Mouse (Mus musculus) embryonic facial prominence, embryonic 12.5 days (tissue): ENCODE results near the gene Zfp978. TPM values are rescaled to one million over a fixed set of nuclear protein-coding genes. Genes with fewer than 3 reads are reported as not detected.
A peak's percentile ranks its signal among the peaks of the same experiment; 100 is the strongest.
"Not testable (repeated sequence)": the region's sequence is repeated elsewhere in the genome, so short reads cannot be mapped to it uniquely, and the experiment has no call there.

Experiments
- ATAC-seq: fragments of 200-750 bp; cut with Nextera tagmentation; 2 replicates; pipeline ENCODE4 v1.8.0; 2017; ENCODE audit not compliant: insufficient number of reproducible peaks, insufficient read depth, low FRiP score, low TSS enrichment
- H3K27ac ChIP-seq: fragments of 300-500 bp; sonication (generic); 2 replicates; pipeline ENCODE4 v1.5.1; 2016; ENCODE audit warnings: mild to moderate bottlenecking
- H3K27me3 ChIP-seq: fragments of 300-500 bp; sonication (generic); 2 replicates; pipeline ENCODE4 v1.6.1; 2016; ENCODE audit warnings: mild to moderate bottlenecking, moderate library complexity
- H3K36me3 ChIP-seq: fragments of 300-500 bp; sonication (generic); 2 replicates; pipeline ENCODE4 v1.6.1; 2016; ENCODE audit warnings: mild to moderate bottlenecking
- H3K4me1 ChIP-seq: fragments of 300-500 bp; sonication (generic); 2 replicates; pipeline ENCODE4 v1.6.1; 2016
- H3K4me2 ChIP-seq: fragments of 300-500 bp; sonication (generic); replicated peaks from 2 replicates; pipeline ENCODE4 v1.6.1; 2016; ENCODE audit warnings: mild to moderate bottlenecking, moderate library complexity
- H3K4me3 ChIP-seq: fragments of 300-500 bp; sonication (generic); 2 replicates; pipeline ENCODE4 v1.5.1; 2016; ENCODE audit warnings: mild to moderate bottlenecking
- H3K9ac ChIP-seq: fragments of 300-500 bp; sonication (generic); 2 replicates; pipeline ENCODE4 v1.6.1; 2016; ENCODE audit warnings: mild to moderate bottlenecking, moderate library complexity
- H3K9me3 ChIP-seq: fragments of 300-500 bp; sonication (generic); 2 replicates; pipeline ENCODE4 v1.6.1; 2016; ENCODE audit warnings: mild to moderate bottlenecking, moderate library complexity
- WGBS: fragments of 180-500 bp; shearing (Covaris S2); methylation state at CpG from one replicate; pipeline ENCODE4 v1.1.7; 2016; 5-methylcytosine and 5-hydroxymethylcytosine counted together
- polyA plus RNA-seq: library from polyadenylated mRNA; unstranded; fragments of >200 nt; fragmentation: Nextera tagmentation; extraction: Ambion mirVana; gene quantifications from 2 replicates; pipeline ENCODE4 v1.2.1, GENCODE M21; 2016

The Zfp978 gene
- polyA plus RNA-seq, 1 experiment from 2014 or later: not detected

- H3K4me3 ChIP-seq, H3K27ac ChIP-seq, H3K4me1 ChIP-seq, H3K4me2 ChIP-seq, H3K9ac ChIP-seq, H3K27me3 ChIP-seq, H3K36me3 ChIP-seq: not testable (repeated sequence)
- WGBS: 72% methylated on average over 6 of the region's 6 CpGs
- ATAC-seq: peak; percentile 91
- H3K9me3 ChIP-seq: peaks cover 49% of the 10 kb centered on the region
Measured at GRCm38 (mm10) chr4:147343042-147343908, 17.8 kb upstream of the Zfp978 start.

DNA sequence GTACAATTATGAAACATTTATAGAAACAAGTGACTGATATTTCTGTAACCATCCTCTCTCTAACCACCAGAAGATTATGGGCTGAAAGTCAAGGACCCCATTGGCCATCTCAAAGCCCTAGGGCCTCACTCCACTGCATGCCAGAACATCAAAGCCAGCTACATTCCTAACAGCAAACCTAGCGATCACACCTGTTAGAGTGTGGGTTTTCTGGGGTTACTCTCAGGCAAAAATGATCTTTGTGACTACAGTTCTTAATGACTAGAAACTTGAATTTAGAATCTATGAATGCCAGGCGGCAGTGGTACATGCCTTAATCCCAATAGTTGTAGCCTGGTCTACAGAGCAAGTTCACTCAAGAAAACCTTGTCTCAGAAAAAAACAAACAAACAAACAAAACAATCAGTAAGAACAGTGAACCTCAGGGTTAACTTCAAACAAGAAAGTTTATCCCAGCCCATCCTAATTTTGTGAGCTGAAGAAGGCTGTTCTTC lies 16.0 kb upstream of the Zfp978 start:
- H3K9me3 ChIP-seq: peaks cover 55% of the 10 kb centered on the region
- 82% methylated on average over 2 of the region's 2 CpGs for WGBS
- H3K27ac ChIP-seq, H3K4me3 ChIP-seq, H3K9ac ChIP-seq, ATAC-seq, H3K4me1 ChIP-seq, H3K36me3 ChIP-seq, H3K4me2 ChIP-seq, H3K27me3 ChIP-seq: not testable (repeated sequence)

- H3K4me1 ChIP-seq, H3K4me3 ChIP-seq, H3K4me2 ChIP-seq, ATAC-seq, H3K27me3 ChIP-seq, H3K9ac ChIP-seq, H3K27ac ChIP-seq, H3K36me3 ChIP-seq: not testable (repeated sequence)
- 69% methylated on average over 4 of the region's 4 CpGs for WGBS
- H3K9me3 ChIP-seq: peaks cover 63% of the 10 kb centered on the region
Measured at GRCm38 (mm10) chr4:147346361-147347035, 14.6 kb upstream of the Zfp978 start.

DNA sequence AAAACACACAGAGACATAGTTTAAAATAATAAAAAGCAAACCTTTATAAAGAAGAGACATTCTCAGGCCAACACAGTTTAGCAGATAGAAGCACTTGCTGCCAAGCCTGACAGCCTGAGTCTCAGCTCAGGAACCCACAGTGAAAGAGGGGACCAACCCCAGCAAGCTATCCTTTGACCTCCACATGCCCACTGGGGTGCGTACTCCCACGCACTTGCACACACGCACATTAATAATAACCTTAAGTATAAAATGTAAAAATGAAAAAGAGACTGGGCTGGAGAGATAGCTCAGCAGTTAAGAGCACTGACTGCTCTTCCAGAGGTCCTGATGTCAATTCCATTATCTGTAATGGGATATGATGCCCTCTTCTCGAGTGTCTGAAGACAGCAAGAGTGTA lies 13.8 kb upstream of the Zfp978 start:
- WGBS: 69% methylated on average over 4 of the region's 4 CpGs
- H3K36me3 ChIP-seq, H3K27me3 ChIP-seq, H3K4me1 ChIP-seq, ATAC-seq, H3K4me2 ChIP-seq, H3K4me3 ChIP-seq, H3K9ac ChIP-seq, H3K27ac ChIP-seq: not testable (repeated sequence)
- peaks cover 63% of the 10 kb centered on the region for H3K9me3 ChIP-seq

DNA sequence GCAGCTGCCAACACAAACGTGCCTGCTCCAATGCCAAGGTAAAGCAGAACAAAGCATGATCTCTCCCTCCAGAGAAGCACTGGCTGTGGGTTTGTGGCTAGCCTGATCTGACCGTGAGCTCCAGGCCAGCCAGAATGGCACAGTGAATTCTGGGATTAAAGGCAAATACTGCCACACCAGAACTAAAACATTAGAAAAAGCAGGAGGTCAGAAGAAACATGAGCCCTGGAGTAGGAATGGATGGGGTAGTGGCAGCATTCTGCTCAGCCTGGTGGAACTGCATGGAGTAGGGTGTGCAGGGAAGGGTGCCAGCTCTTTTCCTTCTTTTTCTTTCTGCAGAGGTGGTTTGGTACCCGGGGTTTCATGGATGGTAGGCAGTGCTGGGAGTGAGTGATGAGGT lies 13.2 kb upstream of the Zfp978 start:
- 88% methylated on average over 2 of the region's 3 CpGs for WGBS
- not testable (repeated sequence) for H3K4me2 ChIP-seq, H3K27ac ChIP-seq, H3K27me3 ChIP-seq, H3K36me3 ChIP-seq, ATAC-seq, H3K4me1 ChIP-seq, H3K4me3 ChIP-seq, H3K9ac ChIP-seq
- peaks cover 62% of the 10 kb centered on the region for H3K9me3 ChIP-seq

- not testable (repeated sequence) for H3K4me1 ChIP-seq, H3K36me3 ChIP-seq, H3K4me2 ChIP-seq, ATAC-seq, H3K27me3 ChIP-seq, H3K27ac ChIP-seq, H3K9ac ChIP-seq, H3K4me3 ChIP-seq
- H3K9me3 ChIP-seq: peaks cover 57% of the 10 kb centered on the region
- 73% methylated on average over 2 of the region's 2 CpGs for WGBS
Measured at GRCm38 (mm10) chr4:147348401-147348800, 12.7 kb upstream of the Zfp978 start.

DNA sequence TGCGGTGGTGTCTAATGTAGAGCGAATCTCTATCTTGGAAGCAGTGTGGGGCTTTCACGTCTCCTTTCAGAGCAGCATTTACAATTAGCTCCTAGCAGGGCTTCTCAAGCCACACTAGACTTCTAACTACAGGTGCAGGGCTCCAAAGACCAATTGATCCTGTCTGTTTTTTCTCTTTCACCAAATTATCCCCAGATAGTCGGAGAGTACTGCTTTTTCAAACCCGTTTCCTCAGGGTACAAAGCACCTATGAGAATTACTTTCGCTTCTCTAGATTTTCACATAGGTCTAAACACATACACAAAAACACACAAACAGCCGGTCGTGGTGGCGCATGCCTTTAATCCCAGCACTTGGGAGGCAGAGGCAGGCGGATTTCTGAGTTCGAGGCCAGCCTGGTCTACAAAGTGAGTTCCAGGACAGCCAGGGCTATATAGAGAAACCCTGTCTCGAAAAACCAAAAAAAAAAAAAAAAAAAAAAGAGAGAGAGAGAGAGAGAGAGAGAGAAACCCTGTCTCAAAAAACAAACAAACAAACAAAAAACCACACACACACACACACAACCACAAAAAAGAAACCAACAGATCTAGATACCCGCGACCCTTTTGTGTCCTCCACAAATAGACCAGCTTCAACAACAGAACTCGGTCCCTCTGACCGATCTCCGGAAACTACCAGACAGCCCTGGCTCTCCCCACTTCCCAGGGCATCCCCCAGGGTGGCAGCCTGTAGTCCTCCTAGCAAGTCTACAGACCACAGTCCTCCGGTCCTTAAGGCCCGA lies 12.0 kb upstream of the Zfp978 start:
- not testable (repeated sequence) for H3K27ac ChIP-seq, H3K9ac ChIP-seq, H3K36me3 ChIP-seq, H3K27me3 ChIP-seq, ATAC-seq, H3K4me3 ChIP-seq, H3K4me2 ChIP-seq, H3K4me1 ChIP-seq
- H3K9me3 ChIP-seq: peaks cover 51% of the 10 kb centered on the region
- 88% methylated on average over 18 of the region's 19 CpGs for WGBS

GRCm38 (mm10) chr4:147349687-147350415 lies 11.3 kb upstream of the Zfp978 start:
- H3K9me3 ChIP-seq: peaks cover 55% of the 10 kb centered on the region

GRCm38 (mm10) chr4:147350541-147350940 lies 10.6 kb upstream of the Zfp978 start:
- not testable (repeated sequence) for H3K36me3 ChIP-seq, H3K9ac ChIP-seq, H3K27ac ChIP-seq, H3K4me1 ChIP-seq, H3K27me3 ChIP-seq, H3K4me2 ChIP-seq, H3K4me3 ChIP-seq, ATAC-seq
- peaks cover 55% of the 10 kb centered on the region for H3K9me3 ChIP-seq
- WGBS: 85% methylated on average over 2 of the region's 2 CpGs

More at GRCm38 (mm10) chr4:147349687-147350415, 11.3 kb upstream of the Zfp978 start:
- 0 out of 2 replicates have a peak, but pooled peaks have one; percentile 67 for ATAC-seq
- not testable (repeated sequence) for H3K4me1 ChIP-seq, H3K36me3 ChIP-seq, H3K27ac ChIP-seq, H3K9ac ChIP-seq, H3K4me2 ChIP-seq, H3K27me3 ChIP-seq, H3K4me3 ChIP-seq
- WGBS: 83% methylated on average over 9 of the region's 9 CpGs

GRCm38 (mm10) chr4:147351376-147351980 lies 9.6 kb upstream of the Zfp978 start:
- 88% methylated on average over 11 of the region's 13 CpGs for WGBS
- H3K4me2 ChIP-seq, H3K9ac ChIP-seq, H3K27me3 ChIP-seq, H3K36me3 ChIP-seq, H3K4me3 ChIP-seq, H3K27ac ChIP-seq, H3K4me1 ChIP-seq, ATAC-seq: not testable (repeated sequence)
- peaks cover 50% of the 10 kb centered on the region for H3K9me3 ChIP-seq

- H3K4me2 ChIP-seq, H3K9ac ChIP-seq, H3K27ac ChIP-seq, ATAC-seq, H3K4me1 ChIP-seq, H3K27me3 ChIP-seq, H3K36me3 ChIP-seq, H3K4me3 ChIP-seq: not testable (repeated sequence)
- 81% methylated on average over 4 of the region's 4 CpGs for WGBS
- H3K9me3 ChIP-seq: peaks cover 34% of the 10 kb centered on the region
Measured at GRCm38 (mm10) chr4:147353626-147354025, 7.5 kb upstream of the Zfp978 start.
